Mouse (Mus musculus): ENCODE data around the gene Pde4d. TPM values are rescaled to one million over a fixed set of nuclear protein-coding genes. Genes with fewer than 3 reads are reported as not detected.

Gene Pde4d
- polyA plus RNA-seq, 1 experiment from 2014 or later, result 13.0 TPM

- Histone ChIP-seq H3K4me1 (replicated peaks; ENCODE audit: control insufficient read depth, insufficient read depth) (no peaks in the 10 kb centered on the region), H3K9me3 (ENCODE audit: control insufficient read depth, low read length) (no peaks in the 10 kb centered on the region), H3K27ac (replicated peaks) (no peak overlapping the region), H3K4me2 (replicated peaks; ENCODE audit: low read depth) (no peak overlapping the region), H3K36me3 (ENCODE audit: control insufficient read depth, insufficient read depth, low read length) (no peaks in the 10 kb centered on the region), H3K4me3 (ENCODE audit: low read depth, low read length) (no peak overlapping the region), H3K9ac (ENCODE audit: low read length) (no peak overlapping the region), H3K27me3 (ENCODE audit: control insufficient read depth, insufficient read depth, low read length) (no peaks in the 10 kb centered on the region)
- no peak for ATAC-seq (ENCODE audit: low FRiP score, low TSS enrichment)
- TF ChIP-seq EP300 (optimal IDR thresholded peaks at IDR 0.05), result no peak
- TF ChIP-seq CTCF (IDR thresholded peaks at IDR 0.05; ENCODE audit: low read depth), result no peak
- DNase-seq (ENCODE audit: low spot score), result no peak
- WGBS, result 89% methylated on average over 13 of the region's 13 CpGs
Measured at GRCm38 (mm10) chr13:109932688-109933087, 1482.9 kb downstream of the Pde4d start.

- Histone ChIP-seq H3K27me3 (ENCODE audit: control insufficient read depth, insufficient read depth, low read length) (no peaks in the 10 kb centered on the region), H3K27ac (replicated peaks) (no peak overlapping the region), H3K36me3 (ENCODE audit: control insufficient read depth, insufficient read depth, low read length) (no peaks in the 10 kb centered on the region), H3K9ac (ENCODE audit: low read length) (no peak overlapping the region), H3K4me2 (replicated peaks; ENCODE audit: low read depth) (no peak overlapping the region), H3K9me3 (ENCODE audit: control insufficient read depth, low read length) (no peaks in the 10 kb centered on the region), H3K4me1 (replicated peaks; ENCODE audit: control insufficient read depth, insufficient read depth) (no peaks in the 10 kb centered on the region), H3K4me3 (ENCODE audit: low read depth, low read length) (no peak overlapping the region)
- no peak for DNase-seq (ENCODE audit: low spot score)
- TF ChIP-seq CTCF (IDR thresholded peaks at IDR 0.05; ENCODE audit: low read depth) (no peak), EP300 (optimal IDR thresholded peaks at IDR 0.05) (no peak)
- ATAC-seq (ENCODE audit: low FRiP score, low TSS enrichment), result no peak
- WGBS, result 87% methylated on average over 7 of the region's 7 CpGs
Measured at GRCm38 (mm10) chr13:109933554-109933953, 1483.8 kb downstream of the Pde4d start.

- Histone ChIP-seq H3K27me3 (ENCODE audit: control insufficient read depth, insufficient read depth, low read length) (no peaks in the 10 kb centered on the region), H3K27ac (replicated peaks) (no peak overlapping the region), H3K4me3 (ENCODE audit: low read depth, low read length) (no peak overlapping the region), H3K9me3 (ENCODE audit: control insufficient read depth, low read length) (no peaks in the 10 kb centered on the region), H3K36me3 (ENCODE audit: control insufficient read depth, insufficient read depth, low read length) (0 out of 2 replicates have a peak, but pooled peaks cover 4% of the 10 kb centered on the region), H3K9ac (ENCODE audit: low read length) (no peak overlapping the region), H3K4me2 (replicated peaks; ENCODE audit: low read depth) (no peak overlapping the region), H3K4me1 (replicated peaks; ENCODE audit: control insufficient read depth, insufficient read depth) (no peaks in the 10 kb centered on the region)
- DNase-seq (ENCODE audit: low spot score) (no peak), ATAC-seq (ENCODE audit: low FRiP score, low TSS enrichment) (no peak)
- 94% methylated on average over 5 of the region's 5 CpGs for WGBS
- TF ChIP-seq EP300 (optimal IDR thresholded peaks at IDR 0.05) (no peak), CTCF (IDR thresholded peaks at IDR 0.05; ENCODE audit: low read depth) (no peak)
Measured at GRCm38 (mm10) chr13:109936866-109937265, 1487.1 kb downstream of the Pde4d start.

- H3K27ac ChIP-seq (replicated peaks), result no peak overlapping the region
- H3K36me3 ChIP-seq (ENCODE audit: control insufficient read depth, insufficient read depth, low read length), result peaks cover 4% of the 10 kb centered on the region; the same call in 1 of the 2 replicates
- H3K4me1 ChIP-seq (replicated peaks; ENCODE audit: control insufficient read depth, insufficient read depth), result no peaks in the 10 kb centered on the region
- no peak for ATAC-seq (ENCODE audit: low FRiP score, low TSS enrichment)
- H3K9me3 ChIP-seq (ENCODE audit: control insufficient read depth, low read length), result no peaks in the 10 kb centered on the region
- DNase-seq (ENCODE audit: low spot score), result no peak
- WGBS, result 97% methylated on average over 7 of the region's 7 CpGs
- no peak overlapping the region for H3K9ac ChIP-seq (ENCODE audit: low read length)
- H3K4me2 ChIP-seq (replicated peaks; ENCODE audit: low read depth), result no peak overlapping the region
- TF ChIP-seq CTCF (IDR thresholded peaks at IDR 0.05; ENCODE audit: low read depth) (no peak), EP300 (optimal IDR thresholded peaks at IDR 0.05) (no peak)
- no peak overlapping the region for H3K4me3 ChIP-seq (ENCODE audit: low read depth, low read length)
- H3K27me3 ChIP-seq (ENCODE audit: control insufficient read depth, insufficient read depth, low read length), result no peaks in the 10 kb centered on the region
Measured at GRCm38 (mm10) chr13:109944822-109945551, 1495.2 kb downstream of the Pde4d start.

- Histone ChIP-seq H3K9me3 (ENCODE audit: control insufficient read depth, low read length) (no peaks in the 10 kb centered on the region), H3K9ac (ENCODE audit: low read length) (no peak overlapping the region), H3K4me3 (ENCODE audit: low read depth, low read length) (no peak overlapping the region), H3K4me2 (replicated peaks; ENCODE audit: low read depth) (no peak overlapping the region), H3K27ac (replicated peaks) (no peak overlapping the region), H3K27me3 (ENCODE audit: control insufficient read depth, insufficient read depth, low read length) (no peaks in the 10 kb centered on the region), H3K4me1 (replicated peaks; ENCODE audit: control insufficient read depth, insufficient read depth) (no peaks in the 10 kb centered on the region), H3K36me3 (ENCODE audit: control insufficient read depth, insufficient read depth, low read length) (peaks cover 7% of the 10 kb centered on the region; the same call in 1 of the 2 replicates)
- DNase-seq (ENCODE audit: low spot score) (no peak), ATAC-seq (ENCODE audit: low FRiP score, low TSS enrichment) (no peak)
- WGBS, result 78% methylated on average over 14 of the region's 14 CpGs
- TF ChIP-seq EP300 (optimal IDR thresholded peaks at IDR 0.05) (no peak), CTCF (IDR thresholded peaks at IDR 0.05; ENCODE audit: low read depth) (no peak)
Measured at GRCm38 (mm10) chr13:109951466-109951865, 1501.7 kb downstream of the Pde4d start.

- H3K4me1 ChIP-seq (replicated peaks; ENCODE audit: control insufficient read depth, insufficient read depth), result no peaks in the 10 kb centered on the region
- no peak overlapping the region for H3K27ac ChIP-seq (replicated peaks)
- peaks cover 7% of the 10 kb centered on the region; the same call in 1 of the 2 replicates for H3K36me3 ChIP-seq (ENCODE audit: control insufficient read depth, insufficient read depth, low read length)
- no peak for DNase-seq (ENCODE audit: low spot score)
- H3K9ac ChIP-seq (ENCODE audit: low read length), result no peak overlapping the region
- 94% methylated on average over 8 of the region's 8 CpGs for WGBS
- H3K9me3 ChIP-seq (ENCODE audit: control insufficient read depth, low read length), result no peaks in the 10 kb centered on the region
- H3K4me2 ChIP-seq (replicated peaks; ENCODE audit: low read depth), result no peak overlapping the region
- no peak for TF ChIP-seq CTCF (IDR thresholded peaks at IDR 0.05; ENCODE audit: low read depth)
- no peak for TF ChIP-seq EP300 (optimal IDR thresholded peaks at IDR 0.05)
- H3K27me3 ChIP-seq (ENCODE audit: control insufficient read depth, insufficient read depth, low read length), result no peaks in the 10 kb centered on the region
- no peak overlapping the region for H3K4me3 ChIP-seq (ENCODE audit: low read depth, low read length)
- no peak for ATAC-seq (ENCODE audit: low FRiP score, low TSS enrichment)
Measured at GRCm38 (mm10) chr13:109954189-109954588, 1504.4 kb downstream of the Pde4d start.

Measured in stomach, postnatal 0 days (tissue).